Mouse (Mus musculus) ES-E14 (cell line): ENCODE measurements around the gene Lasp1. TPM values are rescaled to one million over a fixed set of nuclear protein-coding genes. Genes with fewer than 3 reads are reported as not detected.

ENCODE experiments used
- DNase-seq: peaks from one replicate; pipeline ENCODE4 v3.0.0-alpha.2; 2013; ENCODE audit warnings: low read depth, low spot score
- H3K27ac ChIP-seq: 2 replicates; pipeline ENCODE4 v1.5.1; 2012; ENCODE audit warnings: low read depth, mild to moderate bottlenecking, low read length, moderate library complexity, mixed read lengths; ENCODE audit not compliant: poor library complexity, insufficient read depth, severe bottlenecking
- H3K36me3 ChIP-seq: 2 replicates; pipeline ENCODE4 v1.6.1; 2012; ENCODE audit warnings: mild to moderate bottlenecking, low read length, moderate library complexity, mixed read lengths; ENCODE audit not compliant: control insufficient read depth, poor library complexity, insufficient read depth, severe bottlenecking
- H3K4me1 ChIP-seq, 2 experiments: fragments of 150-350 bp in 1 of 2; sonication (generic) in 1 of 2; 2 replicates each; pipeline ENCODE4 v1.6.1; 2012; ENCODE audit warnings: low read length in 2 of 2, mild to moderate bottlenecking in 1 of 2, mixed read lengths in 1 of 2; ENCODE audit not compliant: control insufficient read depth in 2 of 2, insufficient read depth in 2 of 2, poor library complexity in 1 of 2
- H3K4me3 ChIP-seq, 2 experiments: fragments of 150-350 bp in 1 of 2; sonication (generic) in 1 of 2; 2 replicates each; pipeline ENCODE4 v1.5.1; 2012; ENCODE audit warnings: low read length in 2 of 2, low read depth in 1 of 2, mild to moderate bottlenecking in 1 of 2, mixed read lengths in 1 of 2; ENCODE audit not compliant: insufficient read depth in 1 of 2, poor library complexity in 1 of 2, severe bottlenecking in 1 of 2
- H3K9ac ChIP-seq: 2 replicates; pipeline ENCODE4 v1.6.1; 2012; ENCODE audit warnings: low read depth, mild to moderate bottlenecking, low read length, mixed read lengths; ENCODE audit not compliant: poor library complexity, insufficient read depth, severe bottlenecking
- H3K9me3 ChIP-seq: fragments of 150-350 bp; sonication (generic); 2 replicates; pipeline ENCODE4 v1.6.1; 2012; ENCODE audit warnings: low read depth, mild to moderate bottlenecking, low read length; ENCODE audit not compliant: control insufficient read depth, insufficient read depth
- CHD2 ChIP-seq: IDR thresholded peaks from 2 replicates; pipeline ENCODE4 v1.6.1; 2014; ENCODE audit warnings: mild to moderate bottlenecking, low read depth, low read length, inconsistent platforms
- HCFC1 ChIP-seq: IDR thresholded peaks from 2 replicates; pipeline ENCODE4 v1.6.1; 2012; ENCODE audit warnings: low read length, inconsistent platforms, borderline replicate concordance; ENCODE audit not compliant: insufficient read depth
- MAFK ChIP-seq: IDR thresholded peaks from 2 replicates; pipeline ENCODE4 v1.6.1; 2014; ENCODE audit warnings: mild to moderate bottlenecking, low read depth, low read length, inconsistent platforms; ENCODE audit not compliant: insufficient read depth
- ZC3H11A ChIP-seq: IDR thresholded peaks from 2 replicates; pipeline ENCODE4 v1.6.1; 2012; ENCODE audit warnings: low read depth, mild to moderate bottlenecking, inconsistent platforms, low read length, borderline replicate concordance
- ZNF384 ChIP-seq: IDR thresholded peaks from 2 replicates; pipeline ENCODE4 v1.6.1; 2012; ENCODE audit warnings: low read depth, low read length, inconsistent platforms
- in situ Hi-C, 2 experiments: fragments of 600-800 bp; cut with MboI; formaldehyde crosslinking; loops; one replicate each; pipeline ENCODE4 v1.15.1; 2025; ENCODE audit warnings: low sequenced_read_pairs in 2 of 2, inconsistent platforms in 1 of 2; ENCODE audit not compliant: unreplicated experiment in 2 of 2
- total RNA-seq: library from RNA; depleted of rRNA; stranded (reverse); fragments of 300-350 nt; gene quantifications from 2 replicates; pipeline ENCODE4 v1.2.3, GENCODE M21; 2012

The Lasp1 gene
- total RNA-seq, 1 experiment, result 147 TPM

GRCm38 (mm10) chr11:97807626-97808025 lies 8.8 kb downstream of the Lasp1 start:
- peak overlapping the region in 1 of 2 experiments; percentile 35; a peak in 1 of 4 replicates for H3K4me3 ChIP-seq
- in situ Hi-C loops, result no loop called here
- TF ChIP-seq HCFC1, result no peak
- TF ChIP-seq ZC3H11A, result no peak
- TF ChIP-seq CHD2, result no peak
- TF ChIP-seq ZNF384, result no peak
- no peak for TF ChIP-seq MAFK
- H3K27ac ChIP-seq, result peak overlapping the region; percentile 81
- H3K9ac ChIP-seq, result peak overlapping the region; percentile 20; the same call in 1 of the 2 replicates
- H3K36me3 ChIP-seq, result peaks cover 38% of the 10 kb centered on the region
- DNase-seq, result no peak
- H3K4me1 ChIP-seq, result peaks cover 12 to 60% of the 10 kb centered on the region in 2 experiments; a peak in 3 of 4 replicates
- H3K9me3 ChIP-seq, result no peaks in the 10 kb centered on the region

- Histone ChIP-seq H3K36me3 (peaks cover 40% of the 10 kb centered on the region), H3K4me1 (peaks cover 14 to 63% of the 10 kb centered on the region in 2 experiments), H3K9me3 (no peaks in the 10 kb centered on the region), H3K4me3 (peak overlapping the region in 1 of 2 experiments; percentile 35; a peak in 2 of 4 replicates), H3K9ac (no peak overlapping the region; the same call in 1 of the 2 replicates), H3K27ac (peak overlapping the region; percentile 84)
- DNase-seq, result no peak
- TF ChIP-seq ZNF384 (peak; percentile 98), ZC3H11A (no peak), MAFK (no peak), CHD2 (0 out of 2 replicates have a peak, but pooled peaks have one; percentile 17)
- in situ Hi-C loops, result no loop called here
Measured at GRCm38 (mm10) chr11:97808093-97808492, 9.3 kb downstream of the Lasp1 start.

- H3K4me3 ChIP-seq, result peak overlapping the region in 1 of 2 experiments; percentile 35; a peak in 2 of 4 replicates
- peak overlapping the region; percentile 84 for H3K27ac ChIP-seq
- H3K36me3 ChIP-seq, result peaks cover 46% of the 10 kb centered on the region
- TF ChIP-seq ZNF384 (no peak), CHD2 (no peak), ZC3H11A (no peak), HCFC1 (no peak), MAFK (no peak)
- H3K9ac ChIP-seq, result peak overlapping the region; percentile 16; the same call in 1 of the 2 replicates
- H3K4me1 ChIP-seq, result peaks cover 15 to 66% of the 10 kb centered on the region in 2 experiments
- in situ Hi-C loops, result no loop called here
- DNase-seq, result no peak
- H3K9me3 ChIP-seq, result no peaks in the 10 kb centered on the region
Measured at GRCm38 (mm10) chr11:97808621-97809234, 9.9 kb downstream of the Lasp1 start.

GRCm38 (mm10) chr11:97809235-97810121 lies 10.7 kb downstream of the Lasp1 start:
- H3K4me3 ChIP-seq, result no peak overlapping the region
- no peak for DNase-seq
- H3K9ac ChIP-seq, result peak overlapping the region; percentile 16; the same call in 1 of the 2 replicates
- in situ Hi-C loops, result no loop called here
- peak overlapping the region; percentile 84 for H3K27ac ChIP-seq
- no peak for TF ChIP-seq ZNF384
- no peak for TF ChIP-seq HCFC1
- TF ChIP-seq CHD2, result no peak
- no peak for TF ChIP-seq MAFK
- TF ChIP-seq ZC3H11A, result no peak
- H3K36me3 ChIP-seq, result peaks cover 52% of the 10 kb centered on the region
- H3K9me3 ChIP-seq, result no peaks in the 10 kb centered on the region
- H3K4me1 ChIP-seq, result peaks cover 12 to 70% of the 10 kb centered on the region in 2 experiments
